Mouse (Mus musculus): ENCODE measurements at regions not wholly inside any gene's neighbourhood (a gene's known extent, or its start where the extent isn't known, plus 50 kb on each side); places are given as distances from the start of the nearest gene placed in this dataset.
"Not testable (repeated sequence)": the region's sequence is repeated elsewhere in the genome, so short reads cannot be mapped to it uniquely, and the experiment has no call there.

GRCm38 (mm10) chr5:101359986-101360385, 304.8 kb downstream of the Nkx6-1 start:
- Histone ChIP-seq H3K9ac (ENCODE audit: low read depth, low read length) (no peak overlapping the region), H3K4me1 (replicated peaks; ENCODE audit: control insufficient read depth, insufficient read depth, low read length) (no peaks in the 10 kb centered on the region), H3K27me3 (ENCODE audit: control insufficient read depth, insufficient read depth, low read length) (peaks cover 14% of the 10 kb centered on the region), H3K27ac (ENCODE audit: low read depth, low read length) (peak overlapping the region; percentile 18; the same call in 1 of the 2 replicates), H3K4me3 (ENCODE audit: low read depth, low read length) (no peak overlapping the region), H3K4me2 (replicated peaks; ENCODE audit: low read depth, low read length) (no peak overlapping the region), H3K36me3 (ENCODE audit: control insufficient read depth, insufficient read depth, low read length) (no peaks in the 10 kb centered on the region), H3K9me3 (ENCODE audit: control insufficient read depth, low read length) (no peaks in the 10 kb centered on the region)
- DNase-seq (ENCODE audit: low spot score) (peak; percentile 58), ATAC-seq (ENCODE audit: low FRiP score) (peak; percentile 86)
- WGBS, result 19% methylated on average over 6 of the region's 6 CpGs

- Histone ChIP-seq H3K27me3 (ENCODE audit: control insufficient read depth, insufficient read depth, low read length) (no peaks in the 10 kb centered on the region), H3K36me3 (ENCODE audit: control insufficient read depth, insufficient read depth, low read length) (no peaks in the 10 kb centered on the region), H3K9ac (ENCODE audit: low read depth, low read length) (no peak overlapping the region), H3K4me2 (replicated peaks; ENCODE audit: low read depth, low read length) (no peak overlapping the region), H3K27ac (ENCODE audit: low read depth, low read length) (no peak overlapping the region), H3K4me3 (ENCODE audit: low read depth, low read length) (no peak overlapping the region), H3K9me3 (ENCODE audit: control insufficient read depth, low read length) (no peaks in the 10 kb centered on the region), H3K4me1 (replicated peaks; ENCODE audit: control insufficient read depth, insufficient read depth, low read length) (no peaks in the 10 kb centered on the region)
- ATAC-seq (ENCODE audit: low FRiP score) (no peak), DNase-seq (ENCODE audit: low spot score) (no peak)
- WGBS, result 79% methylated on average over 3 of the region's 3 CpGs
Observed at GRCm38 (mm10) chr5:101345406-101345805, 319.4 kb downstream of the Nkx6-1 start.

- not testable (repeated sequence) for ATAC-seq (ENCODE audit: low FRiP score); H3K9ac ChIP-seq (ENCODE audit: low read depth, low read length); DNase-seq (ENCODE audit: low spot score); H3K36me3 ChIP-seq (ENCODE audit: control insufficient read depth, insufficient read depth, low read length); H3K27ac ChIP-seq (ENCODE audit: low read depth, low read length); H3K9me3 ChIP-seq (ENCODE audit: control insufficient read depth, low read length); H3K27me3 ChIP-seq (ENCODE audit: control insufficient read depth, insufficient read depth, low read length); H3K4me1 ChIP-seq (replicated peaks; ENCODE audit: control insufficient read depth, insufficient read depth, low read length); H3K4me3 ChIP-seq (ENCODE audit: low read depth, low read length); H3K4me2 ChIP-seq (replicated peaks; ENCODE audit: low read depth, low read length)
- 100% methylated on average over 1 of the region's 1 CpGs for WGBS
Observed at GRCm38 (mm10) chr5:101336361-101336760, 328.4 kb downstream of the Nkx6-1 start.

GRCm38 (mm10) chr5:101331825-101332224, 333.0 kb downstream of the Nkx6-1 start:
- H3K27ac ChIP-seq (ENCODE audit: low read depth, low read length), result no peak overlapping the region
- WGBS, result 90% methylated on average over 10 of the region's 10 CpGs
- H3K4me3 ChIP-seq (ENCODE audit: low read depth, low read length), result no peak overlapping the region
- H3K36me3 ChIP-seq (ENCODE audit: control insufficient read depth, insufficient read depth, low read length), result no peaks in the 10 kb centered on the region
- DNase-seq (ENCODE audit: low spot score) (no peak), ATAC-seq (ENCODE audit: low FRiP score) (no peak)
- peaks cover 23% of the 10 kb centered on the region for H3K27me3 ChIP-seq (ENCODE audit: control insufficient read depth, insufficient read depth, low read length)
- H3K9me3 ChIP-seq (ENCODE audit: control insufficient read depth, low read length), result no peaks in the 10 kb centered on the region
- no peaks in the 10 kb centered on the region for H3K4me1 ChIP-seq (replicated peaks; ENCODE audit: control insufficient read depth, insufficient read depth, low read length)
- H3K9ac ChIP-seq (ENCODE audit: low read depth, low read length), result no peak overlapping the region
- no peak overlapping the region for H3K4me2 ChIP-seq (replicated peaks; ENCODE audit: low read depth, low read length)

- Histone ChIP-seq H3K27me3 (ENCODE audit: control insufficient read depth, insufficient read depth, low read length) (peaks cover 53% of the 10 kb centered on the region), H3K9me3 (ENCODE audit: control insufficient read depth, low read length) (no peaks in the 10 kb centered on the region), H3K27ac (ENCODE audit: low read depth, low read length) (no peak overlapping the region), H3K4me3 (ENCODE audit: low read depth, low read length) (no peak overlapping the region), H3K36me3 (ENCODE audit: control insufficient read depth, insufficient read depth, low read length) (no peaks in the 10 kb centered on the region), H3K4me1 (replicated peaks; ENCODE audit: control insufficient read depth, insufficient read depth, low read length) (no peaks in the 10 kb centered on the region), H3K4me2 (replicated peaks; ENCODE audit: low read depth, low read length) (no peak overlapping the region), H3K9ac (ENCODE audit: low read depth, low read length) (no peak overlapping the region)
- DNase-seq (ENCODE audit: low spot score) (no peak), ATAC-seq (ENCODE audit: low FRiP score) (no peak)
- WGBS, result 56% methylated on average over 4 of the region's 4 CpGs
Observed at GRCm38 (mm10) chr5:101326122-101326521, 338.7 kb downstream of the Nkx6-1 start.

- Histone ChIP-seq H3K27me3 (ENCODE audit: control insufficient read depth, insufficient read depth, low read length) (peaks cover 55% of the 10 kb centered on the region), H3K4me2 (replicated peaks; ENCODE audit: low read depth, low read length) (no peak overlapping the region), H3K4me3 (ENCODE audit: low read depth, low read length) (no peak overlapping the region), H3K9ac (ENCODE audit: low read depth, low read length) (no peak overlapping the region), H3K36me3 (ENCODE audit: control insufficient read depth, insufficient read depth, low read length) (no peaks in the 10 kb centered on the region), H3K9me3 (ENCODE audit: control insufficient read depth, low read length) (no peaks in the 10 kb centered on the region), H3K27ac (ENCODE audit: low read depth, low read length) (no peak overlapping the region), H3K4me1 (replicated peaks; ENCODE audit: control insufficient read depth, insufficient read depth, low read length) (no peaks in the 10 kb centered on the region)
- 2% methylated on average over 20 of the region's 20 CpGs for WGBS
- DNase-seq (ENCODE audit: low spot score) (peak; percentile 56), ATAC-seq (ENCODE audit: low FRiP score) (0 out of 2 replicates have a peak, but pooled peaks have one; percentile 45)
Observed at GRCm38 (mm10) chr5:101323041-101323950, 341.5 kb downstream of the Nkx6-1 start.

GRCm38 (mm10) chr5:101299986-101300385, 364.8 kb downstream of the Nkx6-1 start:
- Histone ChIP-seq H3K27me3 (ENCODE audit: control insufficient read depth, insufficient read depth, low read length) (peaks cover 10% of the 10 kb centered on the region), H3K9ac (ENCODE audit: low read depth, low read length) (no peak overlapping the region), H3K9me3 (ENCODE audit: control insufficient read depth, low read length) (no peaks in the 10 kb centered on the region), H3K36me3 (ENCODE audit: control insufficient read depth, insufficient read depth, low read length) (no peaks in the 10 kb centered on the region), H3K4me3 (ENCODE audit: low read depth, low read length) (no peak overlapping the region), H3K4me2 (replicated peaks; ENCODE audit: low read depth, low read length) (no peak overlapping the region), H3K27ac (ENCODE audit: low read depth, low read length) (no peak overlapping the region), H3K4me1 (replicated peaks; ENCODE audit: control insufficient read depth, insufficient read depth, low read length) (no peaks in the 10 kb centered on the region)
- DNase-seq (ENCODE audit: low spot score) (no peak), ATAC-seq (ENCODE audit: low FRiP score) (no peak)
- WGBS, result 85% methylated on average over 6 of the region's 6 CpGs

GRCm38 (mm10) chr5:101298411-101298810, 366.4 kb downstream of the Nkx6-1 start:
- H3K4me2 ChIP-seq (replicated peaks; ENCODE audit: low read depth, low read length), result no peak overlapping the region
- ATAC-seq (ENCODE audit: low FRiP score) (no peak), DNase-seq (ENCODE audit: low spot score) (no peak)
- no peaks in the 10 kb centered on the region for H3K36me3 ChIP-seq (ENCODE audit: control insufficient read depth, insufficient read depth, low read length)
- H3K4me1 ChIP-seq (replicated peaks; ENCODE audit: control insufficient read depth, insufficient read depth, low read length), result no peaks in the 10 kb centered on the region
- H3K9ac ChIP-seq (ENCODE audit: low read depth, low read length), result no peak overlapping the region
- 75% methylated on average over 4 of the region's 4 CpGs for WGBS
- H3K4me3 ChIP-seq (ENCODE audit: low read depth, low read length), result no peak overlapping the region
- H3K9me3 ChIP-seq (ENCODE audit: control insufficient read depth, low read length), result no peaks in the 10 kb centered on the region
- no peak overlapping the region for H3K27ac ChIP-seq (ENCODE audit: low read depth, low read length)
- peaks cover 13% of the 10 kb centered on the region for H3K27me3 ChIP-seq (ENCODE audit: control insufficient read depth, insufficient read depth, low read length)

GRCm38 (mm10) chr5:101297511-101298102, 367.2 kb downstream of the Nkx6-1 start:
- Histone ChIP-seq H3K4me1 (replicated peaks; ENCODE audit: control insufficient read depth, insufficient read depth, low read length) (no peaks in the 10 kb centered on the region), H3K9ac (ENCODE audit: low read depth, low read length) (no peak overlapping the region), H3K4me3 (ENCODE audit: low read depth, low read length) (no peak overlapping the region), H3K27me3 (ENCODE audit: control insufficient read depth, insufficient read depth, low read length) (peaks cover 13% of the 10 kb centered on the region), H3K9me3 (ENCODE audit: control insufficient read depth, low read length) (no peaks in the 10 kb centered on the region), H3K27ac (ENCODE audit: low read depth, low read length) (no peak overlapping the region), H3K36me3 (ENCODE audit: control insufficient read depth, insufficient read depth, low read length) (no peaks in the 10 kb centered on the region), H3K4me2 (replicated peaks; ENCODE audit: low read depth, low read length) (no peak overlapping the region)
- ATAC-seq (ENCODE audit: low FRiP score), result no peak
- 38% methylated on average over 5 of the region's 5 CpGs for WGBS
- no peak for DNase-seq (ENCODE audit: low spot score)

All from hindbrain, embryonic 11.5 days (tissue).